Mouse (Mus musculus) thymus, postnatal 25 days (tissue): ENCODE measurements around the gene Letmd1.

ENCODE experiments used
- DNase-seq: peaks from one replicate; pipeline ENCODE4 v3.0.0; 2022

Letmd1 gene

DNA sequence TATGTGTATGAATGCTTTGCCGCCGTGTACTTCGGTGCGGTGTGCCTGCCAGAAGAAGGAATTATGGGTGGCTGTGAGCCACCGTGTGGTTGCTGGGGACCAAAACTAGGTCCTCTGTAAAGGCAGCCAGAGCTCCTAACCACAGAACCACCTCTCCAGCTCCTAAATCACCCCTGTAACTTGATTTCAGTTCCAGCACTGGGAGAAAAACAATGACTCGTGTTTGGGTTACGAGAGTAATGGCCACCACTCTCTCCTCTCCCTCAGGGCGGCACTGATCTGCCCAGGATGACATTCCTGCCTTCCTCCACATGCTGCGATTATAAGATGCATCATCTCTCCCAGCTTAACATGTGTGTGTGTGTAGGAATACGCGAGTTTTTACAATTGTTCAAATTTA, 41.2 kb downstream of the Letmd1 start:
- no peak for DNase-seq

DNA sequence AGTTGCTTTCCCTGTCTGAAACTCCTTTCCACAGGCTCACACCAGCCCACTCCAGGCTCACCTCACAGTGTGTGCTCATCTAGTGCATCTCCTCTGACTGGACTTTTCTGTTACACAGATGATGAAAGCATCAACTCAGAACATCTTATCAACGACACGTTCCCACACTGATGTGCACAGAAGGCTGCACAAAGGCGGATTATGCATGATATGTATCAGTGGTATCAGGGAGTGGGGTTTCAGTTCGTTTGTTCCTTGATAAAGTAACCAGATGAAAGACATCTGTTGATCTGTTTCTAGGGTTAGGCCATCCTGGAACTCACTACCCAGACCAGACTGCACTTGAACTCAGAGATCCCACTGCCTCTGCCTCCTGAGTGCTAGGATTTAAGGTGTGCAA, 44.6 kb downstream of the Letmd1 start:
- no peak for DNase-seq

DNA sequence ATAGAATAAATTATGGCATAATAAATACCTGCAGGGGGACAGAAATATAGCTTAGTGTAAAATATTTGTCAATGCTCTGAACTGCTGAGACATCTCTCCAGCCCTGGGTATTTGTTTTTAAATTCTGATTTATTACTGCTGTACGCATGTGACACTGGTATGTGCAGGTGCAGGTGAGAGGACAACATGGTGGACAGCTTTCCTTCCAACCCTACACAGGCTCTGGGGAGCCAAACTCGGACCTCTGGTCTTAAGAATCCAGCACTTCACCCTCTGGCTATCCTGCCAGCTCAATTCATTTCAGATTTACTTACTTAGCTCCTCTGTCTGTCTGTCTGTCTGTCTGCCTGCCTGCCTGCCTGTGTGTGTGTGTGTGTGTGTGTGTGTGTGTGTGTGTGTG, 46.3 kb downstream of the Letmd1 start:
- DNase-seq = no peak

DNA sequence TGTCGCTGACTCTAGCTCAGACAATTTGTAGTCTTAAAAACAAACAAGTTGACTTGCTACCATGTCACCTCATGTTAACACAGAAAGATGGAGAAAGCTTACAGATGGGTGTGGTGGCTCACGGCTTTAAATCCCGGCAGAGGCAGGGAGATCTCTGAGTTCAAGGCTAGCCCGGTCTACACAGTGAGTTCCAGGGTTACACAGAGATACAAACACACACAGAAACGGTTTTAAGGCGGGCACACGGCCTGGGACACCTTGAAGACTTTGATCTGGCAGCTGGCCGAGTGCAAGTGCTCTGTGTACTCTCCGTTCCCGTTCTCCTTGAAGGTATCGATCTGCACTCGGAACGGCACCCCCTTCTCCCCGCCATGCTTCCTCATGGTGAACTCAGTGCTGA, 51.5 kb downstream of the Letmd1 start:
- DNase-seq = no peak

DNA sequence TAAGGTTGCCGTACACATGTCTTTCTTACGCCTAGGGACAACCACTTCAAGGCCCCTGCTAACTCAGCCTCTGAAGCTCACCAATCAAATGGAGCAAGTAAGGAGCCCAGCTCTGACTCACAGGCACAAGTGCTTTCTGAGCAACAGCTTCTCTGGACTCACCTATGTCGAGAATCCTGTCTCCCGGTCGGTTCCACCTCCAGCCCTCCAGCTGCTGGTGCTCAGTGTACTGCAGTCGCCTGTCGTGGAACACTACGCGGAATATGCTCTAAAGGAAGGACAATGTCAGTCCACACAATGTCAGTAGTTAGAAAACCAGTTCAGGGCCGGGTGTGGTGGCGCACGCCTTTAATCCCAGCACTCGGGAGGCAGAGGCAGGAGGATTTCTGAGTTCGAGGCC, 56.6 kb downstream of the Letmd1 start:
- DNase-seq = no peak

DNA sequence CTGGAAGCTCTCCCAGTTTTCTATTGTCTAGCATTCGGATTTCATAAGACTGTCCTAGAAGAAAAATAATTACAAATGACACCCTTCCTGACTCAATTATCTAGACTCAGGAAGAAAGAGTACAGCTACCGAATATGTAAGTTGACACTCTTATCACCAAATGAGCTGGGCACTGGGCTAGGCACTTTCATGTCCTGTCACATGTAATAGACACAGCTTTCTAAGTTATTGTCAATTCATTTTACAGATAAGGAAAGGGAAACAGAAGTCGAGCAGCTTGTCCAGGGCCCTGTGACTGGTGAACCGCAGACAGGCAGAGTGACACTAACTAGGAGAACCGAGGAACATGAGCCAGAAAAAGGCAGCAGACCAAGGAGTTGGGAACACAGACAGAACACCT, 59.1 kb downstream of the Letmd1 start:
- DNase-seq = no peak
